Mouse (Mus musculus) left cerebral cortex, adult 8-10 months (tissue): ENCODE measurements at regions not wholly inside any gene's neighbourhood (a gene's known extent, or its start where the extent isn't known, plus 50 kb on each side); places are given as distances from the start of the nearest gene placed in this dataset.

Experiments
- DNase-seq, 2 experiments: peaks; one replicate each; pipeline ENCODE4 v3.0.0; 2022; ENCODE audit warnings: low spot score in 2 of 2

- no peak for DNase-seq
Measured at GRCm38 (mm10) chr2:11416122-11416521, 137.8 kb downstream of the Pfkfb3 start.

GRCm38 (mm10) chr2:11412521-11412920 is 141.4 kb downstream of the Pfkfb3 start:
- DNase-seq: no peak

- DNase-seq: no peak
Measured at GRCm38 (mm10) chr2:11408497-11408896, 145.4 kb downstream of the Pfkfb3 start.

- no peak for DNase-seq
Measured at GRCm38 (mm10) chr2:11406103-11406615, 147.7 kb downstream of the Pfkfb3 start.

GRCm38 (mm10) chr2:11402218-11402848 is 151.5 kb downstream of the Pfkfb3 start:
- DNase-seq: no peak

- DNase-seq: no peak
Measured at GRCm38 (mm10) chr2:11399411-11399810, 154.5 kb downstream of the Pfkfb3 start.

- DNase-seq: no peak
Measured at GRCm38 (mm10) chr2:11398949-11399348, 154.9 kb downstream of the Pfkfb3 start.

GRCm38 (mm10) chr2:11398391-11398790 is 155.5 kb downstream of the Pfkfb3 start:
- DNase-seq: no peak

GRCm38 (mm10) chr2:11396835-11397234 is 157.0 kb downstream of the Pfkfb3 start:
- no peak for DNase-seq

- no peak for DNase-seq
Measured at GRCm38 (mm10) chr2:11394675-11395349, 159.1 kb downstream of the Pfkfb3 start.

- peak in 1 of 2 experiments; percentile 28 for DNase-seq
Measured at GRCm38 (mm10) chr2:11391725-11392124, 162.2 kb downstream of the Pfkfb3 start.

GRCm38 (mm10) chr2:11390667-11391334 is 163.1 kb downstream of the Pfkfb3 start:
- DNase-seq: no peak

GRCm38 (mm10) chr2:11387623-11388022 is 166.3 kb downstream of the Pfkfb3 start:
- DNase-seq: no peak

- DNase-seq: no peak
Measured at GRCm38 (mm10) chr2:11383815-11384214, 170.1 kb downstream of the Pfkfb3 start.

GRCm38 (mm10) chr2:11377213-11377612 is 176.7 kb downstream of the Pfkfb3 start:
- DNase-seq: no peak

GRCm38 (mm10) chr2:11375726-11376454 is 178.0 kb downstream of the Pfkfb3 start:
- no peak for DNase-seq

- DNase-seq: no peak
Measured at GRCm38 (mm10) chr2:11375092-11375491, 178.8 kb downstream of the Pfkfb3 start.

- no peak for DNase-seq
Measured at GRCm38 (mm10) chr2:11370273-11370672, 183.6 kb downstream of the Pfkfb3 start.

- DNase-seq: no peak
Measured at GRCm38 (mm10) chr2:11367319-11367718, 186.6 kb downstream of the Pfkfb3 start.

GRCm38 (mm10) chr2:11365815-11366214 is 188.1 kb downstream of the Pfkfb3 start:
- DNase-seq: no peak

- DNase-seq: no peak
Measured at GRCm38 (mm10) chr2:11365371-11365770, 188.5 kb downstream of the Pfkfb3 start.

- DNase-seq: no peak
Measured at GRCm38 (mm10) chr2:11364111-11364510, 189.8 kb downstream of the Pfkfb3 start.
